Mouse (Mus musculus): ENCODE data around the gene Aox2. TPM values are rescaled to one million over a fixed set of nuclear protein-coding genes. Genes with fewer than 3 reads are reported as not detected.
A peak's percentile ranks its signal among the peaks of the same experiment; 100 is the strongest.

Gene Aox2
- polyA plus RNA-seq, 1 experiment = not detected

DNA sequence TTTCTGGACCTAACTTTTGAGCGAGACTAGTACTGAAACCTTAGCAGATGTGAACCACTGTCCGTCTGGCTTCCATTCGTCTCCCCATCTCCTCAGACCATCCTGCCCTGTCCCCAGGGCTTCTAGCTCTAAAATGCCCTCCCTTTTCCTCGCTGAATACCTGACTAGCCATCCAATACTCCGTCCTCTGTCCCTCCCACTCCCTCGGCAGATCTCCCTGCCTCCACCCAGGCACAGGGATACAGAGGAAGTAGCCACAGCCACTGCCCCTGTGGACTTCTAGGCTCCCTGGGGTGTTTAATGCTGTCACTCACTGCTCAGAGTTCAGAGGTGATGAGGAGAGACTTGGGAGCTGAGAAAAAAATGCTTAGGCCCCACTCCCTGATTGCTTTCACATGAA lies 23.9 kb downstream of the Aox2 start:
- no peaks in the 10 kb centered on the region for H3K4me1 ChIP-seq (ENCODE audit: control insufficient read depth, insufficient read depth, low read length)
- TF ChIP-seq CTCF (IDR thresholded peaks at IDR 0.05; ENCODE audit: borderline replicate concordance, insufficient read depth, low read length) (no peak), POLR2A (IDR thresholded peaks at IDR 0.05; ENCODE audit: low read depth, low read length) (no peak)
- no peak overlapping the region for H3K4me3 ChIP-seq (ENCODE audit: insufficient read depth, low read length)
- H3K27ac ChIP-seq (ENCODE audit: insufficient read depth, low read length) = no peak overlapping the region

DNA sequence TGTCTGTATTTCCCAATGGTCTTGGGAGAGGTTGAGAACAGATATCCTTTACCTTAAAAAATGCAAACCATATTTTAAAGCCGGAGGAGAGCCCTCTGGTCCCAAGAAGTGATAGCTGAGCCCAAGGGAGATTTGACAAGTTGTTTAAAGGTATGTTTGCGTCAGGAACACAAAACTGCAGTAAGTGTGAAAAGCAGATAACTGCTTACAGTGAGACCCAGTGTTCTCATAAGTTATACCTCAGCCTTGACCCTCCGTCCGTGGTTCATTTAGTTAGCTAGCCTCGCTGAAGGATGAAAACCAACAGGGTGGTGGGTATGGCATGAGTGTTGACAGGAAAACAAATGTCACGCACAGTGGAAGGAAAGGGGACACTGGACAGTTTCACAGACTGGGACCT lies 24.9 kb downstream of the Aox2 start:
- TF ChIP-seq CTCF (IDR thresholded peaks at IDR 0.05; ENCODE audit: borderline replicate concordance, insufficient read depth, low read length) (no peak), POLR2A (IDR thresholded peaks at IDR 0.05; ENCODE audit: low read depth, low read length) (no peak)
- H3K4me3 ChIP-seq (ENCODE audit: insufficient read depth, low read length) = no peak overlapping the region
- no peaks in the 10 kb centered on the region for H3K4me1 ChIP-seq (ENCODE audit: control insufficient read depth, insufficient read depth, low read length)
- no peak overlapping the region for H3K27ac ChIP-seq (ENCODE audit: insufficient read depth, low read length)

DNA sequence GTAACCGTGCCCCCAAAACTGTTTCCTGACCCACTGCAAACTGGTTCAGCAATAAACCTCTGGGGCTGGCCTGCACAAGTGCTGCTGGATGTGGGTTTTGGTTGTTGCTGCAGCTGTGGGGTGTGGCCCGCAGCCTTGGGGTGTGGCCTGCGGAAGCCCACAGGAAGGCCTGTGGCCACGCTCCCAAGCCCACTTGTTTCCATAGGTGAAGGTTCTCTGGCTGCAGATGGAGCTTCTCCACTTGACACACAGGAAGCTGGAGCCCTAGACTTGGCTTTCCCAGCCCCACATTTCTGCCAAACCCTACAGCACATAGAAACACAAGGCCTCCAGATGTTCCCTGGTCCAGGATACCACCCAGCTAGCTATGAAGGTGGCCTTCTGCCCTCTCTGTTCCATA lies 25.6 kb downstream of the Aox2 start:
- H3K27ac ChIP-seq (ENCODE audit: insufficient read depth, low read length) = peak overlapping the region; percentile 17; the same call in 1 of the 2 replicates

DNA sequence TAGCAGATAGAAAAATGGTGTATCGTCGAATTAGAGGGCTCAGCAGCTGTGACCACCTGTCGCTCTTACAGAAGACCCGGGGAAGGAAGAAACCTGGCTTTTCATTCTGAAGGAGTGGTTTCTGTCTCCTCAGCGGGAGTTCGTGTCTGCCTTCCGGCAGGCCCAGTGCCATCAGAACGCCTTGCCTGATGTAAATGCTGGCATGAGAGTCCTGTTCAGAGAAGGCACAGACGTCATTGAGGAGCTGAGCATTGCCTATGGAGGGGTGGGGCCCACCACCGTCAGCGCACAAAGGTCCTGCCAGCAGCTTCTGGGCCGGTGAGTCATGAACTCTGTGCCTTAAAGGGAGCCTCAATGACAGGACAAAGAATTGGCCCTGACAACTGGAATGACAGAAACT lies 26.2 kb downstream of the Aox2 start:
- Histone ChIP-seq H3K4me3 (ENCODE audit: insufficient read depth, low read length) (no peak overlapping the region), H3K27ac (ENCODE audit: insufficient read depth, low read length) (peak overlapping the region; percentile 17; the same call in 1 of the 2 replicates), H3K4me1 (ENCODE audit: control insufficient read depth, insufficient read depth, low read length) (no peaks in the 10 kb centered on the region)
- TF ChIP-seq POLR2A (IDR thresholded peaks at IDR 0.05; ENCODE audit: low read depth, low read length) = no peak
- TF ChIP-seq CTCF (IDR thresholded peaks at IDR 0.05; ENCODE audit: borderline replicate concordance, insufficient read depth, low read length) = no peak

More for the DNA sequence above, 25.6 kb downstream of the Aox2 start:
- H3K4me1 ChIP-seq (ENCODE audit: control insufficient read depth, insufficient read depth, low read length) = no peaks in the 10 kb centered on the region
- TF ChIP-seq CTCF (IDR thresholded peaks at IDR 0.05; ENCODE audit: borderline replicate concordance, insufficient read depth, low read length) (no peak), POLR2A (IDR thresholded peaks at IDR 0.05; ENCODE audit: low read depth, low read length) (no peak)
- H3K4me3 ChIP-seq (ENCODE audit: insufficient read depth, low read length) = no peak overlapping the region

DNA sequence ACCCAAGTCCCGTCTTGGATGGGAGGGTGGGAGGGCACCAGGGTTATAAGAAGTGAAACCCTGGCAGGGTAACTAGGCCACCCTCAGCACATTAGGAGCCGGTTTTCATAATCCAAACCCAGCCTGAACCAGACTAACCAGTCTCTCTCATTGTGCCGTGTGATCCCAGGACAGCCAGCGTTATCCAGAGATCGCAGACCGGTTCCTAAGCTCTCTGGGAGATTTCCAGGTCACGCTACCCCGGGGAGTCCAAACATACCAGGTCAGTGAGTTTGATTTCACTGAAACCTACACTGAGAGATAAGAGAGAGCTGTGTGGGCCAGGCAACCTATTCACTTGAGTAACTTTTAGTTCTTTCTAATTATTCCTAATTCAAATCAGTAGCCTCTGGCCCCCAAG lies 29.1 kb downstream of the Aox2 start:
- H3K4me1 ChIP-seq (ENCODE audit: control insufficient read depth, insufficient read depth, low read length) = no peaks in the 10 kb centered on the region
- no peak for TF ChIP-seq CTCF (IDR thresholded peaks at IDR 0.05; ENCODE audit: borderline replicate concordance, insufficient read depth, low read length)
- no peak for TF ChIP-seq POLR2A (IDR thresholded peaks at IDR 0.05; ENCODE audit: low read depth, low read length)
- H3K4me3 ChIP-seq (ENCODE audit: insufficient read depth, low read length) = no peak overlapping the region
- H3K27ac ChIP-seq (ENCODE audit: insufficient read depth, low read length) = no peak overlapping the region

DNA sequence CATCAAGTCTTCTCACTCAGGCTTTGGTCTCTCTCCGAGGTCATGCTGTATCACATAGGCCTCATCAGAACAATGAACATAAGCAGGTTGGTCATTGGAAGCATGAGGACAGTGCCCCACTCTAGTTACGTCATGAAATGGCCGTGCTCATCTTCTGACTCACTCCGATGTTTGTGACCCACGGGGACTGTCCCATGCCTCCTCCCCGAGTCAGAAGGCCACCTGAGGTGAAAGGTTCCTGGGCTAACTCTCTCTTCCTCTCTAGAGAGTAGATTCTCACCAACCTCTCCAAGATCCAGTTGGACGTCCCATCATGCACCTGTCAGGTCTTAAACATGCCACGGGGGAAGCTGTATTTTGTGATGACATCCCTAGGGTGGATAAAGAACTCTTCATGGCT lies 30.5 kb downstream of the Aox2 start:
- no peaks in the 10 kb centered on the region for H3K4me1 ChIP-seq (ENCODE audit: control insufficient read depth, insufficient read depth, low read length)
- no peak overlapping the region for H3K27ac ChIP-seq (ENCODE audit: insufficient read depth, low read length)
- no peak overlapping the region for H3K4me3 ChIP-seq (ENCODE audit: insufficient read depth, low read length)
- TF ChIP-seq POLR2A (IDR thresholded peaks at IDR 0.05; ENCODE audit: low read depth, low read length) (no peak), CTCF (IDR thresholded peaks at IDR 0.05; ENCODE audit: borderline replicate concordance, insufficient read depth, low read length) (no peak)

DNA sequence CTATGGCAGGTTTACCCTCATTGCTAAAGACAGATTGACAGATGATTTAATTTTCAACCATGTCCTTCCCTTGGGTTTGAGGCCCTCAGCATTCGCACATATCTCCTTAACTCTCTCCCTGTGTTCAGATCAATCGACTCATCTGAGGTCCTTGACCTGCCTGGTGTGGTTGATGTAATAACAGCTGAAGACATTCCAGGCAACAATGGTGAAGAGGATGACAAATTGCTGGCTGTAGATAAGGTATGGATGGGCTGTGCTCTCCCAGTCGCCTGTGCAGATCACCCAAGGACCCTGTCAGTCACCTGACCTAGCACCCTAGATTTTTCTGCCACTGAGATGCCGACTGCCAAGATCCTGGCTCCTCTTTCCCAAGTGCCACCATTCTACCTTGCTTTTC lies 31.7 kb downstream of the Aox2 start:
- Histone ChIP-seq H3K27ac (ENCODE audit: insufficient read depth, low read length) (no peak overlapping the region), H3K4me3 (ENCODE audit: insufficient read depth, low read length) (no peak overlapping the region), H3K4me1 (ENCODE audit: control insufficient read depth, insufficient read depth, low read length) (no peaks in the 10 kb centered on the region)
- no peak for TF ChIP-seq CTCF (IDR thresholded peaks at IDR 0.05; ENCODE audit: borderline replicate concordance, insufficient read depth, low read length)
- TF ChIP-seq POLR2A (IDR thresholded peaks at IDR 0.05; ENCODE audit: low read depth, low read length) = no peak

DNA sequence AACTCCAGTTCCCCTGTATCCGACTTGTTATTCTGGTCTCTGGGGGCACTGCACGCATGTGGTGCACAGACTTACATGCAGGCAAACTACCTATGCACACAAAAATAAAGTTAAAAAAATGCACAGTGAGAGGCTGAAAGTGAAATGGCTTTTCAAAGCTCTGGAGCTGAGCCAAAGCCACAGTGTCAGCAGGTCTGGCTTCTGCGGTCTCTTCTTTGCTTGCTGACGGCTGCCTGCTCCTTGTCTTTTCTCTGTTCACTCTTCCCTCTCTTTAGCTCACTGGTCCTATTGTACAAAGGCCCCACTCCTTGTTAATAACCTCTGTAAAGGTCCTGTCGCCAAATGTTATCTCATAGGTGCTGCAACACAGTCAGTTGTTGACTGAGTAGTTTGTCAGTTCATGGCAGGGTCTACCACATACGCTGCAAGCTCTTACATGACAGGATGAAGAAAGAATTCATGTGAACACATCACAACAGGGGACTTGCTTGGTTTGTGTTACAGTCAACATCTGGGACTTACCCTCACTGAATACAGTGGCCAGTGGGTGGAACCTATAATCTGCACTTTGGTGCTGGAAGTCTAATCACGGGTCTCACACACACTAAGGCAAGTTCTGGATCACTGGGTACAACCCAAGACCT lies 33.2 kb downstream of the Aox2 start:
- TF ChIP-seq CTCF (IDR thresholded peaks at IDR 0.05; ENCODE audit: borderline replicate concordance, insufficient read depth, low read length) (no peak), POLR2A (IDR thresholded peaks at IDR 0.05; ENCODE audit: low read depth, low read length) (no peak)
- H3K4me1 ChIP-seq (ENCODE audit: control insufficient read depth, insufficient read depth, low read length) = no peaks in the 10 kb centered on the region
- no peak overlapping the region for H3K27ac ChIP-seq (ENCODE audit: insufficient read depth, low read length)

DNA sequence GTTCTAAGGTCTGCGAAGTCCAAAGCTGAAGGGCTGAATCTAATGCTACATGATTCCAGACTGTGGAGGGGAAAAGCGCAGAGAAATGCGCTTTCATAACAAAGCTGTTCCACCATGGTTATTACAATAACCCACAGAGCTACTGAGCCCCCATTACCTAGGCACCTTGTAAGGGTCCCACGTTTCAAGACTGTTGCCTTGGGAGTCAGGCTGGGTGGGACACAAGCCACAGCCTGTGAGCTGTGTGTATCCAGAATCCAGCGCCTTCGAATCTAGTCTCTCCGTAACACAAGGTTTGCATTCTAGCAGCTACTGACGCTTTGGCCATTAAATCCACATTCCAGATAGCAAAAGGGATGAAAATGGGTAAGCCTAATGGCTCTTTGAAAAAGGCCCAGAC lies 35.0 kb downstream of the Aox2 start:
- H3K27ac ChIP-seq (ENCODE audit: insufficient read depth, low read length) = no peak overlapping the region
- no peaks in the 10 kb centered on the region for H3K4me1 ChIP-seq (ENCODE audit: control insufficient read depth, insufficient read depth, low read length)
- H3K4me3 ChIP-seq (ENCODE audit: insufficient read depth, low read length) = no peak overlapping the region
- TF ChIP-seq CTCF (IDR thresholded peaks at IDR 0.05; ENCODE audit: borderline replicate concordance, insufficient read depth, low read length) (no peak), POLR2A (IDR thresholded peaks at IDR 0.05; ENCODE audit: low read depth, low read length) (no peak)

More for the DNA sequence above, 33.2 kb downstream of the Aox2 start:
- H3K4me3 ChIP-seq (ENCODE audit: insufficient read depth, low read length) = no peak overlapping the region

DNA sequence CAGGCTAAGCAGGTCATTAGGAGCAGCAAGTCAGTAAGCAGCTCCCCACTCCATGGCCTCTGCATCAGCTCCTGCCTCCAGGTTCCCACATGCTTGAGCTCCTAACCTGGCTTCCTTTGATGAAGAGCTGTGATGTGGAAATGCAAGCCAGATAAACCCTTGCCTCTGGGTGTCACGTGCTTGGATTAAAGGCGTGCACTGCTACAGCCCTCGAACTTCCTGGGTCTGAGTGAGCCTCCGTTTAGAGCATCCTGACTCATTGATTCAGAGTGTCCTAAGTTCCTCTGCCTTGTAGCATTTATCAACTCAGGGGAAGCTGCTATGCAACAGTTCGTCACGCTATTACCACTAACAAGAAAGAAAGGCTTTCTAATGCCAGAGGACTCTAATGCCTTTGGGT lies 37.4 kb downstream of the Aox2 start:
- H3K27ac ChIP-seq (ENCODE audit: insufficient read depth, low read length) = no peak overlapping the region
- no peak for TF ChIP-seq CTCF (IDR thresholded peaks at IDR 0.05; ENCODE audit: borderline replicate concordance, insufficient read depth, low read length)
- no peak for TF ChIP-seq POLR2A (IDR thresholded peaks at IDR 0.05; ENCODE audit: low read depth, low read length)
- no peaks in the 10 kb centered on the region for H3K4me1 ChIP-seq (ENCODE audit: control insufficient read depth, insufficient read depth, low read length)
- no peak overlapping the region for H3K4me3 ChIP-seq (ENCODE audit: insufficient read depth, low read length)
